Mouse (Mus musculus) olfactory bulb, adult 2 months (tissue): ENCODE measurements around the gene Hps5. TPM values are rescaled to one million over a fixed set of nuclear protein-coding genes. Genes with fewer than 3 reads are reported as not detected.
"Not testable (repeated sequence)": the region's sequence is repeated elsewhere in the genome, so short reads cannot be mapped to it uniquely, and the experiment has no call there.

Experiments used
- H3K27ac ChIP-seq: fragments of 200-500 bp; 2 replicates; pipeline ENCODE4 v1.5.1; 2012; ENCODE audit warnings: low read depth, low read length; ENCODE audit not compliant: insufficient read depth
- H3K4me1 ChIP-seq: fragments of 200-500 bp; 2 replicates; pipeline ENCODE4 v1.6.1; 2012; ENCODE audit warnings: low read length; ENCODE audit not compliant: control insufficient read depth, insufficient read depth
- H3K4me3 ChIP-seq: fragments of 200-500 bp; 2 replicates; pipeline ENCODE4 v1.5.1; 2012; ENCODE audit warnings: mild to moderate bottlenecking, low read depth, low read length, moderate library complexity; ENCODE audit not compliant: insufficient read depth
- CTCF ChIP-seq: fragments of 200-500 bp; IDR thresholded peaks from 2 replicates; pipeline ENCODE4 v1.5.1; 2012; ENCODE audit warnings: low read depth, mild to moderate bottlenecking, low read length, moderate library complexity; ENCODE audit not compliant: insufficient read depth
- POLR2A ChIP-seq: fragments of 200-500 bp; IDR thresholded peaks from 2 replicates; pipeline ENCODE4 v1.6.1; 2012; ENCODE audit warnings: mild to moderate bottlenecking, low read depth, low read length, moderate library complexity; ENCODE audit not compliant: insufficient read depth
- WGBS: fragments of 180-500 bp; shearing (Covaris S2); methylation state at CpG from one replicate; pipeline ENCODE4 v1.1.7; 2018; 5-methylcytosine and 5-hydroxymethylcytosine counted together
- polyA plus RNA-seq: library from polyadenylated mRNA; stranded (reverse); fragments of >200 nt; gene quantifications from 2 replicates; pipeline ENCODE4 v1.2.4, GENCODE M21; 2012; ENCODE audit warnings: low replicate concordance; ENCODE audit not compliant: missing spikeins, insufficient read depth, insufficient read length

Gene Hps5
- polyA plus RNA-seq, 1 experiment = not detected

GRCm38 (mm10) chr7:46838891-46839302 lies 43.0 kb upstream of the Hps5 start:
- no peak for TF ChIP-seq CTCF
- TF ChIP-seq POLR2A = no peak
- Histone ChIP-seq H3K4me3 (no peak overlapping the region), H3K4me1 (peaks cover 14% of the 10 kb centered on the region), H3K27ac (peak overlapping the region; percentile 69)
- WGBS = 8% methylated on average over 8 of the region's 8 CpGs

- WGBS = 9% methylated on average over 9 of the region's 9 CpGs
- H3K4me3 ChIP-seq = no peak overlapping the region
- H3K4me1 ChIP-seq = peaks cover 14% of the 10 kb centered on the region
- TF ChIP-seq CTCF (no peak), POLR2A (no peak)
- peak overlapping the region; percentile 69 for H3K27ac ChIP-seq
Observed at GRCm38 (mm10) chr7:46838104-46838671, 42.3 kb upstream of the Hps5 start.

- peaks cover 14% of the 10 kb centered on the region for H3K4me1 ChIP-seq
- H3K27ac ChIP-seq = no peak overlapping the region
- WGBS = 78% methylated on average over 5 of the region's 5 CpGs
- TF ChIP-seq POLR2A (no peak), CTCF (no peak)
- H3K4me3 ChIP-seq = no peak overlapping the region
Observed at GRCm38 (mm10) chr7:46837073-46837472, 41.2 kb upstream of the Hps5 start.

GRCm38 (mm10) chr7:46836357-46836756 lies 40.5 kb upstream of the Hps5 start:
- Histone ChIP-seq H3K27ac (no peak overlapping the region), H3K4me3 (no peak overlapping the region), H3K4me1 (peaks cover 14% of the 10 kb centered on the region)
- WGBS = 94% methylated on average over 5 of the region's 5 CpGs
- no peak for TF ChIP-seq POLR2A
- TF ChIP-seq CTCF = no peak

GRCm38 (mm10) chr7:46834994-46835610 lies 39.2 kb upstream of the Hps5 start:
- no peak for TF ChIP-seq POLR2A
- no peak for TF ChIP-seq CTCF
- H3K27ac ChIP-seq = no peak overlapping the region
- H3K4me3 ChIP-seq = no peak overlapping the region
- H3K4me1 ChIP-seq = peaks cover 14% of the 10 kb centered on the region
- WGBS = 44% methylated on average over 13 of the region's 14 CpGs

- H3K27ac ChIP-seq = no peak overlapping the region
- WGBS = 93% methylated on average over 7 of the region's 7 CpGs
Observed at GRCm38 (mm10) chr7:46833670-46834255, 37.9 kb upstream of the Hps5 start.

GRCm38 (mm10) chr7:46833266-46833665 lies 37.4 kb upstream of the Hps5 start:
- Histone ChIP-seq H3K4me1 (peaks cover 4% of the 10 kb centered on the region), H3K27ac (no peak overlapping the region), H3K4me3 (no peak overlapping the region)
- TF ChIP-seq CTCF (no peak), POLR2A (no peak)
- 85% methylated on average over 6 of the region's 6 CpGs for WGBS

More at GRCm38 (mm10) chr7:46833670-46834255, 37.9 kb upstream of the Hps5 start:
- TF ChIP-seq CTCF (no peak), POLR2A (no peak)
- H3K4me1 ChIP-seq = peaks cover 7% of the 10 kb centered on the region
- no peak overlapping the region for H3K4me3 ChIP-seq

GRCm38 (mm10) chr7:46832112-46832810 lies 36.4 kb upstream of the Hps5 start:
- H3K27ac ChIP-seq, H3K4me1 ChIP-seq, H3K4me3 ChIP-seq: not testable (repeated sequence)
- WGBS = 94% methylated on average over 11 of the region's 11 CpGs

GRCm38 (mm10) chr7:46831693-46832092 lies 35.8 kb upstream of the Hps5 start:
- Histone ChIP-seq H3K4me1 (no peaks in the 10 kb centered on the region), H3K4me3 (no peak overlapping the region), H3K27ac (no peak overlapping the region)
- TF ChIP-seq POLR2A (no peak), CTCF (no peak)
- 83% methylated on average over 8 of the region's 8 CpGs for WGBS
